In the genomic region with DNA sequence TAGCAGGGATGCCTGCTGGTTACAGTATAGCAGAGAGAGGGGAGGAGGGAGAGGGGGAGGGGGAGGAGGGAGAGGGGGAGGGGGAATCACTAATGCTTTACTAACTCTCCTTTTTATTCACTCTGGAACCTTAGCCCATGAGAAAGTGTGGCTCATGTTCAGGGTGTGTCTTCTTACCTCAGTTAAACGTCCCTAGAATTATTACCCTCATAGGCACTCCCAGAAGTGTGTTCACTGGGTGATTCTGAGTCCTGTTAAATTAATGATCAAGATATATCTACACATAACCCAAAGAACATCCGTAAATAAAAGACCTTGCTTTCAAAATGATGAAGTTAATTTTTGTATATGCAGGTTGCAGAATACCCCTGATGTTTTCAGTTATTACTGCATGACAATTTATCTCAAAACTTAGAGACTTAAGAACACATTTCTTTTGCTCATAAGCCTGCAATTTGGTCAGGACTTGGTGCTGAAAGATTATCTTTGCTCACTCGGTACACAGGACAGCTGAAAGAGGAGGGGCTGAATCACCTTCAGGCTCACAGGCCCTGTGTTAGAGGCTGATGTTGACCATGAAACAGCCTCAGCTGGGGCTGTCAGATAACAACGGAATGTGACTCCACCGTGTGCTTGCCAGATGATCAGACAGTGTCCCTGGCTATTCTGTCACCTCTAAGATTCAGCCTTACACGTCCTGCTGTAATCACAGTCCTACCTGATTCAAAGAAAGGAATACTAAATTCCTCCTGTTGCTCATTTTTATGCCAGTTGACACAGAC, we compare ENCODE assay signal across 12 mouse cellular contexts.
DNase-seq lines count a peak whose midpoint lies in the region; ATAC-seq and TF ChIP-seq lines count a peak whose summit lies in the region.
"Had no signal": no experiment of that assay in that cellular context is flagged by ENCODE, and none has a peak within 500 bp of the region (broad histone marks: within the 10 kb centered on the region; RNA-seq: fewer than 3 reads in every experiment).

No protein-coding gene starts in this region.

- no peak overlapping the region for H3K9ac ChIP-seq in intestine, embryonic 15.5 days
- H3K9ac ChIP-seq in intestine, postnatal 0 days (ENCODE audit: low read depth, low read length), result no peak overlapping the region
- H3K9ac ChIP-seq in liver, embryonic 15.5 days, result peak overlapping the region; percentile 22; the same call in 1 of the 2 replicates
- H3K9ac ChIP-seq in stomach, embryonic 15.5 days, result no peak overlapping the region
- H3K9ac ChIP-seq: limb, embryonic 12.5 days had no signal

- no peak overlapping the region for H3K27ac ChIP-seq in intestine, embryonic 15.5 days
- H3K27ac ChIP-seq in intestine, postnatal 0 days (ENCODE audit: low read depth, low read length), result no peak overlapping the region
- H3K27ac ChIP-seq in liver, embryonic 15.5 days (replicated peaks), result peak overlapping the region; percentile 92
- no peak overlapping the region for H3K27ac ChIP-seq in stomach, embryonic 15.5 days
- H3K27ac ChIP-seq: hindbrain, postnatal 0 days; kidney, postnatal 0 days; limb, embryonic 12.5 days had no signal

- H3K9me3 ChIP-seq in intestine, embryonic 15.5 days, result no peaks in the 10 kb centered on the region
- H3K9me3 ChIP-seq in intestine, postnatal 0 days (ENCODE audit: control insufficient read depth), result no peaks in the 10 kb centered on the region
- H3K9me3 ChIP-seq in liver, embryonic 15.5 days (replicated peaks), result no peaks in the 10 kb centered on the region
- no peaks in the 10 kb centered on the region for H3K9me3 ChIP-seq in stomach, embryonic 15.5 days
- H3K9me3 ChIP-seq: limb, embryonic 12.5 days had no signal

- peak; percentile 76 for ATAC-seq in intestine, embryonic 15.5 days
- ATAC-seq in intestine, postnatal 0 days, result no peak
- ATAC-seq in erythroblast, adult 5-6 weeks (replicated peaks; ENCODE audit: low FRiP score, poor library complexity, severe bottlenecking), result peak; percentile 94
- peak; percentile 100 for ATAC-seq in liver, embryonic 15.5 days (ENCODE audit: insufficient read depth)
- peak; percentile 97 for ATAC-seq in stomach, embryonic 15.5 days (ENCODE audit: insufficient read depth, low FRiP score, low read depth)
- ATAC-seq: hindbrain, postnatal 0 days had no signal

- no peak for TF ChIP-seq CTCF in intestine, postnatal 0 days (IDR thresholded peaks at IDR 0.05; ENCODE audit: low read depth)

- no peaks in the 10 kb centered on the region for H3K4me1 ChIP-seq in intestine, embryonic 15.5 days (replicated peaks)
- H3K4me1 ChIP-seq in intestine, postnatal 0 days (replicated peaks; ENCODE audit: control insufficient read depth, insufficient read depth, low read length), result no peaks in the 10 kb centered on the region
- peaks cover 60% of the 10 kb centered on the region for H3K4me1 ChIP-seq in liver, embryonic 15.5 days (replicated peaks)
- H3K4me1 ChIP-seq in stomach, embryonic 15.5 days, result no peaks in the 10 kb centered on the region

- H3K27me3 ChIP-seq in intestine, embryonic 15.5 days (replicated peaks), result no peaks in the 10 kb centered on the region
- H3K27me3 ChIP-seq in intestine, postnatal 0 days (replicated peaks; ENCODE audit: control insufficient read depth, insufficient read depth, low read length), result no peaks in the 10 kb centered on the region
- H3K27me3 ChIP-seq in liver, embryonic 15.5 days, result no peaks in the 10 kb centered on the region
- no peaks in the 10 kb centered on the region for H3K27me3 ChIP-seq in stomach, embryonic 15.5 days (replicated peaks)
- H3K27me3 ChIP-seq: limb, embryonic 12.5 days had no signal

- no peak overlapping the region for H3K4me3 ChIP-seq in intestine, embryonic 15.5 days (replicated peaks)
- H3K4me3 ChIP-seq in intestine, postnatal 0 days (ENCODE audit: low read depth, low read length), result no peak overlapping the region
- H3K4me3 ChIP-seq in liver, embryonic 15.5 days (replicated peaks), result no peak overlapping the region
- H3K4me3 ChIP-seq in stomach, embryonic 15.5 days (replicated peaks), result no peak overlapping the region
- H3K4me3 ChIP-seq: limb, embryonic 12.5 days had no signal

- no peaks in the 10 kb centered on the region for H3K36me3 ChIP-seq in intestine, embryonic 15.5 days
- H3K36me3 ChIP-seq in intestine, postnatal 0 days (ENCODE audit: control insufficient read depth, insufficient read depth), result no peaks in the 10 kb centered on the region
- H3K36me3 ChIP-seq in liver, embryonic 15.5 days (replicated peaks), result no peaks in the 10 kb centered on the region
- no peaks in the 10 kb centered on the region for H3K36me3 ChIP-seq in stomach, embryonic 15.5 days
- H3K36me3 ChIP-seq: limb, embryonic 12.5 days had no signal

- WGBS in intestine, embryonic 15.5 days, result 52% methylated on average over 6 of the region's 6 CpGs
- WGBS in intestine, postnatal 0 days, result 40% methylated on average over 6 of the region's 6 CpGs
- WGBS in liver, embryonic 15.5 days (ENCODE audit: insufficient replicate concordance), result 13% methylated on average over 6 of the region's 6 CpGs
- 52% methylated on average over 6 of the region's 6 CpGs for WGBS in stomach, embryonic 15.5 days

- no peak for DNase-seq in right cerebral cortex, postnatal 14 days
- no peak for DNase-seq in gastrocnemius, postnatal 25 days
- DNase-seq: lung, postnatal 14 days; midbrain, embryonic 14.5 days had no signal

- H3K4me2 ChIP-seq in intestine, embryonic 15.5 days (replicated peaks), result no peak overlapping the region
- H3K4me2 ChIP-seq in intestine, postnatal 0 days (replicated peaks; ENCODE audit: low read depth), result no peak overlapping the region
- peak overlapping the region; percentile 43 for H3K4me2 ChIP-seq in liver, embryonic 15.5 days
- no peak overlapping the region for H3K4me2 ChIP-seq in stomach, embryonic 15.5 days
- H3K4me2 ChIP-seq: limb, embryonic 12.5 days had no signal
